Mouse (Mus musculus) lung, postnatal 0 days (tissue): ENCODE results near the gene Kif12. TPM values are rescaled to one million over a fixed set of nuclear protein-coding genes. Genes with fewer than 3 reads are reported as not detected.

Experiments
- ATAC-seq: fragments of 200-750 bp; cut with Nextera tagmentation; 2 replicates; pipeline ENCODE4 v1.8.0; 2017; ENCODE audit warnings: moderate library complexity
- DNase-seq: peaks from one replicate; pipeline ENCODE4 v3.0.0-alpha.2; 2016; ENCODE audit warnings: low spot score
- H3K27ac ChIP-seq: fragments of 300-500 bp; sonication (generic); 2 replicates; pipeline ENCODE4 v1.5.1; 2014; ENCODE audit warnings: antibody characterized with exemption, mild to moderate bottlenecking, low read length, mixed read lengths
- H3K27me3 ChIP-seq: fragments of 300-500 bp; sonication (generic); replicated peaks from 2 replicates; pipeline ENCODE4 v1.6.1; 2014; ENCODE audit warnings: low read length, mixed read lengths; ENCODE audit not compliant: insufficient read depth
- H3K36me3 ChIP-seq: fragments of 300-500 bp; sonication (generic); 2 replicates; pipeline ENCODE4 v1.6.1; 2014; ENCODE audit warnings: low read length, mixed read lengths; ENCODE audit not compliant: insufficient read depth
- H3K4me1 ChIP-seq: fragments of 300-500 bp; sonication (generic); 2 replicates; pipeline ENCODE4 v1.6.1; 2014; ENCODE audit warnings: antibody characterized with exemption, low read depth, low read length, mixed read lengths; ENCODE audit not compliant: insufficient read depth
- H3K4me2 ChIP-seq: fragments of 300-500 bp; sonication (generic); replicated peaks from 2 replicates; pipeline ENCODE4 v1.6.1; 2014; ENCODE audit warnings: low read depth, mild to moderate bottlenecking, low read length, moderate library complexity, mixed read lengths
- H3K4me3 ChIP-seq: fragments of 300-500 bp; sonication (generic); 2 replicates; pipeline ENCODE4 v1.5.1; 2014; ENCODE audit warnings: low read depth, low read length
- H3K9ac ChIP-seq: fragments of 300-500 bp; sonication (generic); replicated peaks from 2 replicates; pipeline ENCODE4 v1.6.1; 2014; ENCODE audit warnings: low read depth, mild to moderate bottlenecking
- H3K9me3 ChIP-seq: fragments of 300-500 bp; sonication (generic); 2 replicates; pipeline ENCODE4 v1.6.1; 2016; ENCODE audit warnings: low read length, mixed read lengths
- CTCF ChIP-seq: IDR thresholded peaks from 2 replicates; pipeline ENCODE4 v1.5.1; 2016; ENCODE audit warnings: antibody characterized with exemption, mild to moderate bottlenecking
- EP300 ChIP-seq: IDR thresholded peaks from 2 replicates; pipeline ENCODE4 v1.6.1; 2016; ENCODE audit warnings: antibody characterized with exemption, mild to moderate bottlenecking, control low read depth
- WGBS: fragments of 180-500 bp; shearing (Covaris S2); extraction: QIAGEN DNeasy Blood & Tissue Kit; methylation state at CpG from one replicate; pipeline ENCODE4 v1.1.7; 2014; 5-methylcytosine and 5-hydroxymethylcytosine counted together
- polyA plus RNA-seq: library from polyadenylated mRNA; unstranded; fragments of >200 nt; fragmentation: Nextera tagmentation; extraction: Ambion mirVana; gene quantifications from 2 replicates; pipeline ENCODE4 v1.2.1, GENCODE M21; 2015

Kif12 gene
- polyA plus RNA-seq, 1 experiment from 2014 or later: not detected

DNA sequence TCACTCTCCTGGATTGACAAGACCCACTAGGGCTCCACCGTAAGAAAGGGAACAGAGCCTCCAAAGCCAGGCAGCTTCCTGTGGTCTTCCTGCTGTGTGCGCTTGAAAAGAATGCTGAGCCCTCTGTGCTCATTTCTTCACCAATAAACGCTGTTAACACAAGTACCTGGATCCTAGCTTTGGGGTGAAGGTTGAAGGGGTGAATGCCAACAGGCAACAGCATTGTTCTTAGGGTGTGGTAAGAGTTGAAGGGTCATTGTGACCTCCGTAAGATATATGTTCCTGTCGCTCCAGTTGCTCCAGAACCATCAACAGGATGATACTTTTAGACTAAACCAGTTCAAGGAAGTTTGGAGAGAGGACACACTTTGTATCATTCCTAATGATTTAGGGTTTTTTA, 17.2 kb downstream of the Kif12 start, which contains the start of gene Ambp:
TSS of gene Ambp (minus strand) at position 101 of the 400 bp plus-strand sequence.
- ATAC-seq (no peak), DNase-seq (no peak)
- 58% methylated on average over 5 of the region's 5 CpGs for WGBS
- no peak for TF ChIP-seq CTCF
- no peak for TF ChIP-seq EP300
- no peak within 1 kb of the TSS for H3K4me3 ChIP-seq
- H3K4me2 ChIP-seq: no peak within 1 kb of the TSS
- no peak within 1 kb of the TSS for H3K27ac ChIP-seq
- no peaks in the 10 kb centered on the region for H3K27me3 ChIP-seq
- H3K36me3 ChIP-seq: no peaks in the 10 kb centered on the region
- no peaks in the 10 kb centered on the region for H3K4me1 ChIP-seq
- H3K9ac ChIP-seq: no peak within 1 kb of the TSS
- no peaks in the 10 kb centered on the region for H3K9me3 ChIP-seq

- H3K36me3 ChIP-seq: no peaks in the 10 kb centered on the region
Observed at GRCm38 (mm10) chr4:63154028-63154427, 17.9 kb downstream of the Kif12 start.

DNA sequence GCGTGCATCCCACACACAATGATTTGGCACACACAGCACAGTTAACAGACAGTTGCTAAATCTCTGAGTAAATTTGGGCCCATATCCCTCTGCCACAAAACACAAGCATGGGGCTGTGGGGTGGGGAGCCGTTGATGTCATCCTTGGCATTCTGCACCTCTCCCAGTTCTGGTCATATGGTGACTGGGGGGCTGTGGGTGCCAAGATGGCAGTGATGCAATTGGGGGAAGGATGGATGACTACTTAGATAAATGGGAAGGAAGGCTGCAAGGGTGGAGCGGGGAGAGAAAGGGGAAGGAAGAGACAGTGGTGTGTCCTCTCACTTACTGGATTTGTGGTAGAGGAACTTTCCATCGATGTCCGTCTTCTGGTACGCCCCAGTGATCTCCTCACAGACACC, 20.8 kb downstream of the Kif12 start:
- no peak for DNase-seq
- no peak for TF ChIP-seq CTCF
- no peak for TF ChIP-seq EP300
- no peak overlapping the region for H3K27ac ChIP-seq
- H3K36me3 ChIP-seq: no peaks in the 10 kb centered on the region
- no peak overlapping the region for H3K4me3 ChIP-seq
- no peak overlapping the region for H3K4me2 ChIP-seq
- WGBS: 85% methylated on average over 6 of the region's 6 CpGs
- no peaks in the 10 kb centered on the region for H3K4me1 ChIP-seq
- no peaks in the 10 kb centered on the region for H3K9me3 ChIP-seq
- H3K9ac ChIP-seq: no peak overlapping the region
- H3K27me3 ChIP-seq: no peaks in the 10 kb centered on the region
- no peak for ATAC-seq

More at GRCm38 (mm10) chr4:63154028-63154427, 17.9 kb downstream of the Kif12 start:
- 43% methylated on average over 4 of the region's 4 CpGs for WGBS
- H3K4me1 ChIP-seq: no peaks in the 10 kb centered on the region
- DNase-seq (no peak), ATAC-seq (no peak)
- H3K27ac ChIP-seq: no peak overlapping the region
- H3K9me3 ChIP-seq: no peaks in the 10 kb centered on the region
- no peak overlapping the region for H3K4me2 ChIP-seq
- H3K9ac ChIP-seq: no peak overlapping the region
- no peak overlapping the region for H3K4me3 ChIP-seq
- no peaks in the 10 kb centered on the region for H3K27me3 ChIP-seq
- TF ChIP-seq EP300 (no peak), CTCF (no peak)

GRCm38 (mm10) chr4:63147268-63147667, 24.7 kb downstream of the Kif12 start:
- H3K9ac ChIP-seq: no peak overlapping the region
- ATAC-seq: no peak
- no peaks in the 10 kb centered on the region for H3K27me3 ChIP-seq
- H3K4me1 ChIP-seq: no peaks in the 10 kb centered on the region
- H3K36me3 ChIP-seq: no peaks in the 10 kb centered on the region
- TF ChIP-seq EP300 (no peak), CTCF (0 out of 2 replicates have a peak, but pooled peaks have one; percentile 17)
- DNase-seq: no peak
- H3K4me3 ChIP-seq: no peak overlapping the region
- H3K4me2 ChIP-seq: no peak overlapping the region
- no peak overlapping the region for H3K27ac ChIP-seq
- WGBS: 94% methylated on average over 6 of the region's 6 CpGs
- H3K9me3 ChIP-seq: no peaks in the 10 kb centered on the region

DNA sequence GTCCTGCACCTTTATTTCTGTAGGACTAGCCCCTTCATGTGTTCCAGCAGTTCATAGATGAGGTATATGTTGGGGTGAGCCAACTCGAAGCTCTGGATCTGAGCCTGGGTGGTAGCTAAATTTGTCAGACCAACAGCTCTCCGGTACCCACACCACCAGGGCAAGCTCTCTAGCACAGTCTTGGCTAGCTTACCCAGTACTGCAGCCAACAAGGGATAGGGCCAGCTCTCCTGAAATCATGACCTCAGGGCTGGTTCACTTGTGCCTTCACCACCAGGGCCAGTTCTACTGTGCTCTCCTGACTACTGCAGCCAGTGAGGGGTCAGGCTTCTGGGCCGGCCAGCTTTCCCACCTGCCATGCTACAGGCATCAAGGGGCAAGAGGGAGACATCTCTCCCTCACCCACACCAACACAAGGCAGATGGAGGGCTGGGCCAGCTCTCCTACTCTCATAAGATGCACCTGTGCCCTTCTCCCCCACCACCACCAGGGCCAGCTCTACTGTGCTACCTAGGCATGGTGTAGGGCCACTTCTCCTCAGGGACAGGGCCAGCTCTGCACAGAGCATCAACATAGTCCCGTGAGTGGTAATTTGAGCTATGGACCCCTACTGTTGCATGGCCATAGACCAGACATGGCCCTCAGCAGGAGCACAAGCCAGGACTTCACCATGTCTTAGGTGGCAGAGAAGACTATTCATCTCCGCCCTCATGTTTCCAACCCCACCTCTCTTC, 41.9 kb downstream of the Kif12 start:
- no peaks in the 10 kb centered on the region for H3K9me3 ChIP-seq
- no peaks in the 10 kb centered on the region for H3K27me3 ChIP-seq
- WGBS: 92% methylated on average over 5 of the region's 5 CpGs
- TF ChIP-seq EP300 (no peak), CTCF (no peak)
- no peak overlapping the region for H3K4me2 ChIP-seq
- no peak overlapping the region for H3K27ac ChIP-seq
- H3K36me3 ChIP-seq: no peaks in the 10 kb centered on the region; the same call in 1 of the 2 replicates
- no peak for ATAC-seq
- H3K4me3 ChIP-seq: no peak overlapping the region
- no peak overlapping the region for H3K9ac ChIP-seq
- H3K4me1 ChIP-seq: no peaks in the 10 kb centered on the region
- DNase-seq: no peak

DNA sequence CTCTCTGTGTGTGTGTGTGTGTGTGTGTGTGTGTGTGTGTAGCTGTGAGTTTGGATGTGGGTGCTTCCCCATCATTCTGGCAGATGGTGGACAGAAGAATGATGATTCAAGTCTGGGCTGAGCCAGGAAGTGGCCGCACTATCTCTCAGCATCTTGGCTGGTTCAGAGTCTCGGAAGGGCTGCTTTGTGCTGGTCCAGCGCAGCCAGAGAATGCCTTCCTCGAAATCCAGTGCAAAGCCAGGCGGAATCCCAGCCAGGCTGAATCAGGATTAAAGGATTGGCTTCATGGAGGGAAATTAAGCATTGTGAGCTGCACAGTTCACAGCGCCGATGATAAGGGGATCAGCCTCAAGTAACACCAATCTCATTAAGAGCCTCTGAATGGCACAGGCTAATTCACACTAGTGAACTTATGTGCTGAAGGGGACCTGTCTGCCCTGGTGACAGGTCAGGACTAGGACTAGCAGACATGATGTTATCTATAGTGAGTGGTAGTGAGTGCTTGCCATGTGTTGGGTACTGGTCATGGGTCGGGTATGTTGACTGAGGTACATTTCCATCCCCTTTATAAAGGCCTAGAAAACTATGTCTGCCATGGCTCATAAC, 47.0 kb downstream of the Kif12 start:
- ATAC-seq (no peak), DNase-seq (no peak)
- Histone ChIP-seq H3K9ac (no peak overlapping the region), H3K4me1 (no peaks in the 10 kb centered on the region), H3K4me2 (no peak overlapping the region), H3K27me3 (no peaks in the 10 kb centered on the region), H3K9me3 (no peaks in the 10 kb centered on the region), H3K4me3 (no peak overlapping the region), H3K36me3 (peaks cover 6% of the 10 kb centered on the region; the same call in 1 of the 2 replicates), H3K27ac (no peak overlapping the region)
- 76% methylated on average over 8 of the region's 8 CpGs for WGBS
- TF ChIP-seq CTCF: no peak
- TF ChIP-seq EP300: no peak
